Mouse (Mus musculus): Measurements from ENCODE around the gene Bag3.

DNA sequence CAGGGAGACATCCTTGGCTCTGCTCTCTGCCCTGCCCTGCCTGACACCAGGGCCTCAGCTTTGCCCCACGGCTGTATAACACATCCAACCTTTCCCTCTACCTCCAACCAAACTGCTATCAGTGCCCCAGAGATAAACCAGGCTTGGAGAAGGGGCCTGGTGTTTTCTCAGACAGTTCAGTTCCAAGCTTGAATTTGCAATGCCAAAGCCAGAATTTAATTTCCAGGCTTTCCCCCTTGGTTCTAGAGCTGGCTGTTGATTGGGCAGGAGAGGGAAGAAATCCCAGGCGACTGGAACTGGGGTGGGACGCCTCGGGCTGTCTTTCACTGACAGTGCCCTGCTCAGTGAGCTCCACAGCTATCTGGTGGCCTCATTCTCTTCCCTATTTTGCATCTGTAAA lies 9.1 kb upstream of the Bag3 start:
- no peak for TF ChIP-seq POLR2A (IDR thresholded peaks at IDR 0.05; ENCODE audit: borderline replicate concordance, low read depth, low read length)
- TF ChIP-seq CTCF (IDR thresholded peaks at IDR 0.05; ENCODE audit: low read depth, low read length) = no peak

Measured in bone marrow macrophage, adult 2 months (primary cell).